Mouse (Mus musculus) limb, embryonic 13.5 days (tissue): ENCODE results near the gene Nr4a1. TPM values are rescaled to one million over a fixed set of nuclear protein-coding genes. Genes with fewer than 3 reads are reported as not detected.
A peak's percentile ranks its signal among the peaks of the same experiment; 100 is the strongest.

Experiments used
- ATAC-seq: fragments of 200-750 bp; cut with Nextera tagmentation; 2 replicates; pipeline ENCODE4 v1.8.0; 2017; ENCODE audit warnings: low read depth, moderate number of reproducible peaks, moderate TSS enrichment; ENCODE audit not compliant: low FRiP score
- H3K27ac ChIP-seq: fragments of 300-500 bp; sonication (generic); 2 replicates; pipeline ENCODE4 v1.5.1; 2015; ENCODE audit warnings: inconsistent platforms, mild to moderate bottlenecking, moderate library complexity
- H3K27me3 ChIP-seq: fragments of 300-500 bp; sonication (generic); 2 replicates; pipeline ENCODE4 v1.6.1; 2015; ENCODE audit warnings: mild to moderate bottlenecking, inconsistent platforms
- H3K36me3 ChIP-seq: fragments of 300-500 bp; sonication (generic); 2 replicates; pipeline ENCODE4 v1.6.1; 2015; ENCODE audit warnings: inconsistent platforms, mild to moderate bottlenecking, moderate library complexity
- H3K4me1 ChIP-seq: fragments of 300-500 bp; sonication (generic); 2 replicates; pipeline ENCODE4 v1.6.1; 2015; ENCODE audit warnings: inconsistent platforms
- H3K4me2 ChIP-seq: fragments of 300-500 bp; sonication (generic); replicated peaks from 2 replicates; pipeline ENCODE4 v1.6.1; 2015; ENCODE audit warnings: inconsistent platforms, mild to moderate bottlenecking, moderate library complexity
- H3K4me3 ChIP-seq: fragments of 300-500 bp; sonication (generic); 2 replicates; pipeline ENCODE4 v1.5.1; 2015; ENCODE audit warnings: moderate library complexity, mild to moderate bottlenecking, inconsistent platforms
- H3K9ac ChIP-seq: fragments of 300-500 bp; sonication (generic); 2 replicates; pipeline ENCODE4 v1.6.1; 2015; ENCODE audit warnings: mild to moderate bottlenecking, inconsistent platforms
- H3K9me3 ChIP-seq: fragments of 300-500 bp; sonication (generic); 2 replicates; pipeline ENCODE4 v1.6.1; 2016; ENCODE audit warnings: inconsistent platforms
- WGBS: fragments of 180-500 bp; shearing (Covaris S2); methylation state at CpG from one replicate; pipeline ENCODE4 v1.1.7; 2015; 5-methylcytosine and 5-hydroxymethylcytosine counted together
- polyA plus RNA-seq: library from polyadenylated mRNA; unstranded; fragments of >200 nt; fragmentation: Nextera tagmentation; extraction: Ambion mirVana; gene quantifications from 2 replicates; pipeline ENCODE4 v1.2.1, GENCODE M21; 2015

Gene Nr4a1
- polyA plus RNA-seq, 1 experiment from 2014 or later, result 10.3 TPM

DNA sequence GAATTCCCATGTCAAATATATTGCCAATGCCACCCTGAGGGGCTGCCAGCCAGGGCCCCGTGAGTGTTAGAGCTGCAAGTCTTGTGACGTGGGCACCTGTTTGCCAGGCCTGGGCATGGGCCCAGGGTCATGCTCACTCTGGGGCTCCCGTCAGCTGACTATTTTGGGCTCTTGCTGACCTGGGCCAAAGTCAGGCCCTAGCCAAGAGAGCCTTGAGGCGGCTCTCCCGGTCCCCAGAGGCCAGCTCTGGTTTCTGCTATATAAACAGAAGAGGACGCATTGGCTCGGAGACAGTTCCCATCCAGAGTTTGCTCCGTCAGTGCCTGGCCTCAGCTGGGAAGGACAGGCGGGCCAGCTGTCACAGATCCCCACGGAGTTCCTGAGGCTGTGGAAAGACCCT is 6.3 kb downstream of the Nr4a1 start:
- peak overlapping the region; percentile 93 for H3K27ac ChIP-seq
- no peak for ATAC-seq
- WGBS, result 56% methylated on average over 10 of the region's 10 CpGs
- H3K27me3 ChIP-seq, result 0 out of 2 replicates have a peak, but pooled peaks cover under 1% of the 10 kb centered on the region
- 0 out of 2 replicates have a peak, but pooled peaks cover 6% of the 10 kb centered on the region for H3K36me3 ChIP-seq
- H3K4me2 ChIP-seq, result peak overlapping the region; percentile 7; the same call in 1 of the 2 replicates
- H3K9ac ChIP-seq, result no peak overlapping the region
- H3K4me1 ChIP-seq, result peaks cover 32% of the 10 kb centered on the region
- no peaks in the 10 kb centered on the region for H3K9me3 ChIP-seq
- no peak overlapping the region for H3K4me3 ChIP-seq

GRCm38 (mm10) chr15:101260874-101261622 is 7.0 kb downstream of the Nr4a1 start:
- peak overlapping the region; percentile 57 for H3K9ac ChIP-seq
- peak; percentile 29; the same call in 1 of the 2 replicates for ATAC-seq
- H3K4me2 ChIP-seq, result peak overlapping the region; percentile 42
- H3K9me3 ChIP-seq, result no peaks in the 10 kb centered on the region
- no peak overlapping the region for H3K4me3 ChIP-seq
- peaks cover 39% of the 10 kb centered on the region for H3K4me1 ChIP-seq
- H3K27ac ChIP-seq, result peak overlapping the region; percentile 93
- WGBS, result 41% methylated on average over 13 of the region's 13 CpGs
- 0 out of 2 replicates have a peak, but pooled peaks cover 6% of the 10 kb centered on the region for H3K36me3 ChIP-seq
- H3K27me3 ChIP-seq, result peaks cover 3% of the 10 kb centered on the region; the same call in 1 of the 2 replicates

DNA sequence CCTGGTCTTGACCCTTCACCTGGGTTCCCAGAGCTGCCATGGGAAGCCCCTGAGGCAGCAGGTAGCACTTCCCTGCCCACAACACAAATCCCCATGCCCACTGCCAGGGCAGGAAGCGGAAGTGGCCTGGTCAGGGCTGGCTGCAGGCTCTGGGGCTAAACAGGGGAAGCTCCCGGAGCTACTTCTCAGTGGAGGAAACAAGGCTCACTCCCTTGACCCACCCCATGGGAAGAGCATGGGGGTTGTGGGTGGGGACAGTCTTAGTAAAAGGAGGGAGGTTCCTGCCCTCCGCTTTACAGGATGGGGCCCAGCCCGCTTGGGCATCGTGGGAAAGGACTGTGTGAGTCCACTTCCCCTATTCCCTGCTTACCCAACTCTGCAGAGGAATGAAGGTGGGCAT is 8.4 kb downstream of the Nr4a1 start:
- peaks cover 48% of the 10 kb centered on the region for H3K4me1 ChIP-seq

GRCm38 (mm10) chr15:101266132-101266963 is 12.3 kb downstream of the Nr4a1 start:
- H3K9me3 ChIP-seq, result no peaks in the 10 kb centered on the region
- 1% methylated on average over 57 of the region's 57 CpGs for WGBS
- peak overlapping the region; percentile 48 for H3K4me3 ChIP-seq
- H3K4me2 ChIP-seq, result peak overlapping the region; percentile 85
- peak overlapping the region; percentile 67 for H3K9ac ChIP-seq
- peaks cover 16% of the 10 kb centered on the region for H3K27me3 ChIP-seq
- H3K4me1 ChIP-seq, result peaks cover 40% of the 10 kb centered on the region
- H3K36me3 ChIP-seq, result peaks cover 18% of the 10 kb centered on the region
- H3K27ac ChIP-seq, result peak overlapping the region; percentile 70; the same call in 1 of the 2 replicates
- ATAC-seq, result peak; percentile 92

More for the DNA sequence above, 8.4 kb downstream of the Nr4a1 start:
- 65% methylated on average over 5 of the region's 5 CpGs for WGBS
- Histone ChIP-seq H3K36me3 (0 out of 2 replicates have a peak, but pooled peaks cover 6% of the 10 kb centered on the region), H3K4me3 (no peak overlapping the region), H3K27me3 (peaks cover 3% of the 10 kb centered on the region; the same call in 1 of the 2 replicates), H3K4me2 (no peak overlapping the region), H3K9ac (no peak overlapping the region), H3K9me3 (no peaks in the 10 kb centered on the region), H3K27ac (no peak overlapping the region)
- ATAC-seq, result no peak

DNA sequence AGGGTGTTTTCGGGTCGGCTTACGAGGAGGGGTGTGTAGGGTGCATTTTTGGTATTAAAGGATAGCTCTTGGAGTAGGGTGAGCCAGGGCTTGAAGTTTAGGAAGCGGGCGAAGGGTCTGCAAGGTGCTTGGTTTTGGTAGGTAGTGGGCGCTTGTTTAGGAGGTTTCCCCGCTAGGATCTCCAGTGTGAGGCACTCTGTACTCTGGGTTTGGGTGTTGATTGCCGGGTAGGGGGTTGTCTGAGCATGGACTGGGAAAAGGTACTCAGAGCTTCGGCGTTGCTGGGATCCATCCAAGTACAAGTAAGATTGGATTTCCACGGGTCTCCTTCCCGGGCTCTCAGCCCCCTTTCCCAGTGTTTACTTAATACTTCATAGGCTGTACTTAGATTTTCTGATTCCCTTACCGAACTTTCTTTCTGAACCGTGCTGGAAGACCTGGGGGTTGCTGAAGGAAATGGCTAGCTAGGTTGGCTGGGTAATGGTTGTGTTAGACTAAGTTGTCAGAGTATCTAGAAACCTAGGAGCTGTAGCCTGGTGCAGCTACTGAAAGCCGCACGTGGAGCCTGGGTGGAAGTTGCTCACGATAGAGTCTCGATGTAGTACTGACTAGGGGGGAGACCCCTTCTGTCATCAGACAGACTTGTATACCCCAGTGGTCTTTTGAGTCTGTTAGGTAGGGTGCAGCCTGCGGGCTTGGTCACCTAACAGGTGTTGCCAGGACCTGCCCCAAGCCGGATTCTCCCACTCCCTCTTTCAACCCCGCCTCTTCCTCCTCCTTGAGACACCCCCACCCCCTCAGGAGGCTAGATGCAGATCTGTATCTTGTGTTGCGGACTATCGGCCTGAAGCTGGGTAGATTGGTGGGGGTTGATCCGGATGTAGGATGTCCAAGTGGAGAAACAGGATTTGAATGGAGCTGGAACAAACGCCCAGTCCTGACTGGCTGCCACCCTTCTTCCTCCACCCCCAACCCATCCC is 13.3 kb downstream of the Nr4a1 start:
- Histone ChIP-seq H3K4me3 (peak overlapping the region; percentile 48), H3K27ac (peak overlapping the region; percentile 59; the same call in 1 of the 2 replicates), H3K9ac (peak overlapping the region; percentile 67), H3K36me3 (peaks cover 28% of the 10 kb centered on the region), H3K9me3 (no peaks in the 10 kb centered on the region), H3K4me2 (peak overlapping the region; percentile 85), H3K27me3 (peaks cover 16% of the 10 kb centered on the region), H3K4me1 (peaks cover 31% of the 10 kb centered on the region)
- peak; percentile 16; the same call in 1 of the 2 replicates for ATAC-seq
- WGBS, result 3% methylated on average over 25 of the region's 25 CpGs

GRCm38 (mm10) chr15:101270101-101270820 is 16.2 kb downstream of the Nr4a1 start:
- H3K27me3 ChIP-seq, result peaks cover 16% of the 10 kb centered on the region
- no peak overlapping the region for H3K9ac ChIP-seq
- H3K9me3 ChIP-seq, result no peaks in the 10 kb centered on the region
- H3K36me3 ChIP-seq, result peaks cover 53% of the 10 kb centered on the region
- no peak for ATAC-seq
- no peak overlapping the region for H3K27ac ChIP-seq
- H3K4me1 ChIP-seq, result peaks cover 24% of the 10 kb centered on the region
- H3K4me3 ChIP-seq, result no peak overlapping the region
- WGBS, result 89% methylated on average over 29 of the region's 29 CpGs
- no peak overlapping the region for H3K4me2 ChIP-seq

DNA sequence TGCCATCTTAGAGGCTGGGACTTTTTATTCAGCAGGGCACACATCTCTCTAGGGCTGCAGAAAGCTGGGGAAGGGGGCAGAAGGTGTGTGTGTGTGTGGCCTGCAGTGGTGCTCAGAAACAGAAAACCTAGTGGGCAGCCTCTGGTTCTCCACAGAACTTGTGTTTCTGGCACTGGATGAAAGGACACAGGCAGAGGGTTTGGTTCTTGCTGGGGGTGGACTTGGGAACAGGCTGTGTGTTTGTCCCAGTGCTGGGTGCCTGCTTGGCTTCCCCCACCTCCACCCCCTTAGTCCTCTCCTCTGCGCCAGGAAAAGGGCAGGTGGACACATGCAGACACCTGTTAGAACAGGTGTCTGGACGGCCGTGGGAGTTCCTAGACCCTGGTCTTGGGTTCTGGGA is 17.0 kb downstream of the Nr4a1 start:
- Histone ChIP-seq H3K36me3 (peaks cover 53% of the 10 kb centered on the region), H3K9me3 (no peaks in the 10 kb centered on the region), H3K9ac (no peak overlapping the region), H3K4me3 (no peak overlapping the region), H3K27me3 (peaks cover 13% of the 10 kb centered on the region), H3K27ac (no peak overlapping the region), H3K4me1 (peaks cover 16% of the 10 kb centered on the region), H3K4me2 (no peak overlapping the region)
- 64% methylated on average over 3 of the region's 3 CpGs for WGBS
- no peak for ATAC-seq

DNA sequence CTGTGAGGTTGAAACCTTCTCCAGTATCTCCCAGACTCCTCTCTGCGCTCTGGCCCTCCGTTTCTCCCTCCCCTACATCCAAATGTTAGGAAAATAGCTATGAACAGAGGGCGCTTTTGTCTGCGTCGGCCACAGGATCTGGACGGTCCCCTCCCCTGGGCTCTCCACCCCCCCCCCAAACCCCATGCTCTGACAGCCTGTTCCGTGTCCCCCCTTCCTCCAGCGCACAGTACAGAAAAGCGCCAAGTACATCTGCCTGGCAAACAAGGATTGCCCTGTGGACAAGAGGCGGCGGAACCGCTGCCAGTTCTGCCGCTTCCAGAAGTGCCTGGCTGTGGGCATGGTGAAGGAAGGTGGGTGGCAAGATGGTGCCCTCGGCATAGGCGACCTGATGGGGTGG is 17.4 kb downstream of the Nr4a1 start:
- no peak overlapping the region for H3K27ac ChIP-seq
- WGBS, result 86% methylated on average over 15 of the region's 15 CpGs
- H3K9ac ChIP-seq, result no peak overlapping the region
- no peak overlapping the region for H3K4me2 ChIP-seq
- no peak for ATAC-seq
- H3K4me1 ChIP-seq, result peaks cover 14% of the 10 kb centered on the region
- H3K27me3 ChIP-seq, result peaks cover 13% of the 10 kb centered on the region
- no peaks in the 10 kb centered on the region for H3K9me3 ChIP-seq
- H3K36me3 ChIP-seq, result peaks cover 53% of the 10 kb centered on the region
- H3K4me3 ChIP-seq, result no peak overlapping the region

DNA sequence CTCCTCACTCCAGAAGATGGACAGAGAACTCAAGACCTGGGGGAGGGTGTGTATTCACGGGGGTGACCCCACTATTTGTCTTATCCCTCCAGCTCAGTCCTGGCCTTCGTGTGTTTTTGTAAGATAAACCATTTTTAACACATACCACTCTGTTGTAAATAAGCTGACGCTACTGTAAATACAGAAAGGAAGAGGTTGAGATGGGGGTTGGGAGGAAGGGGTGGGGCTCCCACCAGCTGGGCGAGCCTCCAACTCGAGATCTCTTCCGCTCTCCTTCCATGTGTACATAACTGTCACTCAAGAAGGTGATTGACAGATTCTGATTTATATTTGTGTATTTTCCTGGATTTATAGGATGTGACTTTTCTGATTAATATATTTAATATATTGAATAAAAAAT is 20.3 kb downstream of the Nr4a1 start:
- Histone ChIP-seq H3K4me1 (peaks cover 24% of the 10 kb centered on the region), H3K4me3 (no peak overlapping the region), H3K27me3 (no peaks in the 10 kb centered on the region), H3K9ac (no peak overlapping the region), H3K36me3 (peaks cover 53% of the 10 kb centered on the region), H3K9me3 (no peaks in the 10 kb centered on the region), H3K27ac (no peak overlapping the region), H3K4me2 (no peak overlapping the region)
- ATAC-seq, result no peak
- WGBS, result 78% methylated on average over 6 of the region's 6 CpGs

DNA sequence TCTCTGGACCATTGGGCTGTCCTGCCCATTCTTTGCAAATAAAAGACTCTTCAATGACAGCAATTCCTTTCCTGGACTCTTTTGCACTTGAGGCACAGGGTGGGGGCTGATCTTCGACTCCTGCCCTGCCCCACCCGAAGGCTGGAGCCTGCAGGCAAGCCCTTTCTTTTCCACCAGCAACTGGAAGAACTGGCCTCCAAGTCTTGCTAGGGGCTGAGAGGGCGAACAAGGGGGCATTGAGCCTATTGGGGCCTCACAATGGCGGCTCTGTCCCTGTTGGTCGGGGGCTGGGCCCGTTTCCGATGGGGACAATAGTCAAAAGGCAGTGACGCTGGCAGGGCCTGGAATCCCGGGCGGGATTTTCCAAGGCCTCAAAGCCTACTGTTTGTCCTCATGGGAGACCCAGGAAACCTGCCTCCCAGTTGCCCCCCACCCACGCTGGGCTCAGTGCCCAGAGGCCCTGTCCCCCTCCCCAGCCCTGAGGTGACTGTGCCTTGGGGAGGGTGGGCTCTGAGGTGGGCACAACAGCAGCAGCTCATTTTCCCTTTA is 23.4 kb downstream of the Nr4a1 start:
- 73% methylated on average over 11 of the region's 11 CpGs for WGBS
- peaks cover 24% of the 10 kb centered on the region for H3K36me3 ChIP-seq
- no peaks in the 10 kb centered on the region for H3K9me3 ChIP-seq
- H3K27ac ChIP-seq, result peak overlapping the region; percentile 80
- H3K27me3 ChIP-seq, result no peaks in the 10 kb centered on the region
- no peak overlapping the region for H3K4me3 ChIP-seq
- peak; percentile 49; the same call in 1 of the 2 replicates for ATAC-seq
- no peak overlapping the region for H3K4me2 ChIP-seq
- 0 out of 2 replicates have a peak overlapping the region, but pooled peaks have one; percentile 35 for H3K9ac ChIP-seq
- peaks cover 26% of the 10 kb centered on the region for H3K4me1 ChIP-seq
